Mouse (Mus musculus) heart, embryonic 14.5 days (tissue): ENCODE measurements at regions not wholly inside any gene's neighbourhood (a gene's known extent, or its start where the extent isn't known, plus 50 kb on each side); places are given as distances from the start of the nearest gene placed in this dataset.

Source experiments
- ATAC-seq: fragments of 200-750 bp; cut with Nextera tagmentation; 2 replicates; pipeline ENCODE4 v1.8.0; 2017; ENCODE audit warnings: low read depth, moderate TSS enrichment; ENCODE audit not compliant: insufficient number of reproducible peaks, insufficient read depth, low FRiP score
- H3K27ac ChIP-seq, 2 experiments: fragments of 200-500 bp in 1 of 2; fragments of 300-500 bp in 1 of 2; sonication (generic) in 1 of 2; replicated peaks in 1 of 2; 2 replicates each; pipeline ENCODE4 v1.5.1; 2012 to 2014; ENCODE audit warnings: low read depth in 2 of 2, low read length in 2 of 2, control low read depth in 1 of 2, mild to moderate bottlenecking in 1 of 2, mixed read lengths in 1 of 2; ENCODE audit not compliant: control insufficient read depth in 1 of 2, insufficient read depth in 1 of 2
- H3K27me3 ChIP-seq: fragments of 300-500 bp; sonication (generic); 2 replicates; pipeline ENCODE4 v1.6.1; 2014; ENCODE audit warnings: mild to moderate bottlenecking, low read length, control low read depth; ENCODE audit not compliant: control insufficient read depth, insufficient read depth
- H3K36me3 ChIP-seq: fragments of 300-500 bp; sonication (generic); 2 replicates; pipeline ENCODE4 v1.6.1; 2014; ENCODE audit warnings: mild to moderate bottlenecking, control low read depth, low read length, mixed read lengths; ENCODE audit not compliant: control insufficient read depth, insufficient read depth
- H3K4me1 ChIP-seq, 2 experiments: fragments of 200-500 bp in 1 of 2; fragments of 300-500 bp in 1 of 2; sonication (generic) in 1 of 2; 2 replicates each; pipeline ENCODE4 v1.6.1; 2012 to 2014; ENCODE audit warnings: low read length in 2 of 2, control low read depth in 1 of 2, mixed read lengths in 1 of 2; ENCODE audit not compliant: control insufficient read depth in 2 of 2, insufficient read depth in 2 of 2
- H3K4me2 ChIP-seq: fragments of 300-500 bp; sonication (generic); 2 replicates; pipeline ENCODE4 v1.6.1; 2014; ENCODE audit warnings: mild to moderate bottlenecking, low read length
- H3K4me3 ChIP-seq, 2 experiments: fragments of 200-500 bp in 1 of 2; fragments of 300-500 bp in 1 of 2; sonication (generic) in 1 of 2; 2 replicates each; pipeline ENCODE4 v1.5.1; 2012 to 2014; ENCODE audit warnings: low read length in 2 of 2, mild to moderate bottlenecking in 2 of 2, control low read depth in 1 of 2, low read depth in 1 of 2, moderate library complexity in 1 of 2; ENCODE audit not compliant: control insufficient read depth in 1 of 2, insufficient read depth in 1 of 2
- H3K9ac ChIP-seq: fragments of 300-500 bp; sonication (generic); 2 replicates; pipeline ENCODE4 v1.6.1; 2014; ENCODE audit warnings: mild to moderate bottlenecking, low read length
- H3K9me3 ChIP-seq: fragments of 300-500 bp; sonication (generic); 2 replicates; pipeline ENCODE4 v1.6.1; 2016; ENCODE audit warnings: low read length, control low read depth; ENCODE audit not compliant: control insufficient read depth
- WGBS: fragments of 180-500 bp; shearing (Covaris S2); extraction: QIAGEN DNeasy Blood & Tissue Kit; methylation state at CpG from one replicate; pipeline ENCODE4 v1.1.7; 2014; 5-methylcytosine and 5-hydroxymethylcytosine counted together

- no peak overlapping the region for H3K9ac ChIP-seq
- H3K27ac ChIP-seq: no peak overlapping the region
- no peaks in the 10 kb centered on the region for H3K36me3 ChIP-seq
- no peak overlapping the region for H3K4me2 ChIP-seq
- H3K9me3 ChIP-seq: no peaks in the 10 kb centered on the region
- no peaks in the 10 kb centered on the region for H3K4me1 ChIP-seq
- no peaks in the 10 kb centered on the region for H3K27me3 ChIP-seq
- WGBS: 69% methylated on average over 5 of the region's 5 CpGs
- H3K4me3 ChIP-seq: no peak overlapping the region
- ATAC-seq: no peak
Measured at GRCm38 (mm10) chr5:47469394-47469793, 513.5 kb upstream of the Slit2 start.

GRCm38 (mm10) chr5:47472027-47472825 is 510.7 kb upstream of the Slit2 start:
- H3K4me1 ChIP-seq: no peaks in the 10 kb centered on the region
- no peaks in the 10 kb centered on the region for H3K9me3 ChIP-seq
- no peak overlapping the region for H3K4me2 ChIP-seq
- ATAC-seq: no peak
- H3K4me3 ChIP-seq: no peak overlapping the region
- no peaks in the 10 kb centered on the region for H3K36me3 ChIP-seq
- H3K27me3 ChIP-seq: no peaks in the 10 kb centered on the region
- H3K27ac ChIP-seq: no peak overlapping the region
- H3K9ac ChIP-seq: no peak overlapping the region
- WGBS: 60% methylated on average over 7 of the region's 7 CpGs

- H3K9me3 ChIP-seq: no peaks in the 10 kb centered on the region
- H3K4me3 ChIP-seq: no peak overlapping the region
- H3K4me1 ChIP-seq: no peaks in the 10 kb centered on the region
- H3K36me3 ChIP-seq: no peaks in the 10 kb centered on the region
- no peak overlapping the region for H3K27ac ChIP-seq
- no peaks in the 10 kb centered on the region for H3K27me3 ChIP-seq
- no peak overlapping the region for H3K4me2 ChIP-seq
- ATAC-seq: no peak
- no peak overlapping the region for H3K9ac ChIP-seq
Measured at GRCm38 (mm10) chr5:47479908-47480307, 503.0 kb upstream of the Slit2 start.

GRCm38 (mm10) chr5:47496218-47496617 is 486.7 kb upstream of the Slit2 start:
- Histone ChIP-seq H3K4me3 (no peak overlapping the region), H3K4me1 (no peaks in the 10 kb centered on the region), H3K9me3 (no peaks in the 10 kb centered on the region), H3K27me3 (no peaks in the 10 kb centered on the region), H3K9ac (no peak overlapping the region), H3K36me3 (no peaks in the 10 kb centered on the region), H3K27ac (no peak overlapping the region), H3K4me2 (no peak overlapping the region)
- no peak for ATAC-seq
- WGBS: 51% methylated on average over 3 of the region's 3 CpGs

- H3K9me3 ChIP-seq: no peaks in the 10 kb centered on the region
- no peak for ATAC-seq
- no peaks in the 10 kb centered on the region for H3K4me1 ChIP-seq
- no peak overlapping the region for H3K4me3 ChIP-seq
- H3K4me2 ChIP-seq: no peak overlapping the region
- 76% methylated on average over 4 of the region's 4 CpGs for WGBS
- no peaks in the 10 kb centered on the region for H3K36me3 ChIP-seq
- no peak overlapping the region for H3K9ac ChIP-seq
- H3K27ac ChIP-seq: no peak overlapping the region
- no peaks in the 10 kb centered on the region for H3K27me3 ChIP-seq
Measured at GRCm38 (mm10) chr5:47502764-47503416, 480.0 kb upstream of the Slit2 start.

GRCm38 (mm10) chr5:47508689-47509301 is 474.1 kb upstream of the Slit2 start:
- Histone ChIP-seq H3K27ac (no peak overlapping the region), H3K4me3 (no peak overlapping the region), H3K27me3 (no peaks in the 10 kb centered on the region), H3K9ac (no peak overlapping the region), H3K36me3 (no peaks in the 10 kb centered on the region), H3K9me3 (no peaks in the 10 kb centered on the region), H3K4me2 (no peak overlapping the region), H3K4me1 (no peaks in the 10 kb centered on the region)
- WGBS: 84% methylated on average over 4 of the region's 4 CpGs
- ATAC-seq: no peak

GRCm38 (mm10) chr5:47522161-47522942 is 460.6 kb upstream of the Slit2 start:
- Histone ChIP-seq H3K9me3 (no peaks in the 10 kb centered on the region), H3K4me1 (no peaks in the 10 kb centered on the region), H3K4me3 (no peak overlapping the region), H3K27ac (no peak overlapping the region), H3K9ac (no peak overlapping the region), H3K27me3 (no peaks in the 10 kb centered on the region), H3K36me3 (no peaks in the 10 kb centered on the region), H3K4me2 (no peak overlapping the region)
- ATAC-seq: no peak
- 75% methylated on average over 4 of the region's 4 CpGs for WGBS
